Mouse (Mus musculus) stomach, embryonic 14.5 days (tissue): ENCODE measurements around the gene Pea15a. TPM values are rescaled to one million over a fixed set of nuclear protein-coding genes. Genes with fewer than 3 reads are reported as not detected.
A peak's percentile ranks its signal among the peaks of the same experiment; 100 is the strongest.

Source experiments
- ATAC-seq: fragments of 200-750 bp; cut with Nextera tagmentation; 2 replicates; pipeline ENCODE4 v1.8.0; 2017; ENCODE audit warnings: low read depth, moderate TSS enrichment; ENCODE audit not compliant: insufficient number of reproducible peaks, insufficient read depth, low FRiP score
- H3K27ac ChIP-seq: fragments of 300-500 bp; sonication (generic); 2 replicates; pipeline ENCODE4 v1.5.1; 2014; ENCODE audit warnings: mild to moderate bottlenecking, low read length, moderate library complexity, mixed read lengths
- H3K27me3 ChIP-seq: fragments of 300-500 bp; sonication (generic); 2 replicates; pipeline ENCODE4 v1.6.1; 2014; ENCODE audit warnings: low read length, control low read depth, mixed read lengths; ENCODE audit not compliant: control insufficient read depth, insufficient read depth
- H3K36me3 ChIP-seq: fragments of 300-500 bp; sonication (generic); 2 replicates; pipeline ENCODE4 v1.6.1; 2014; ENCODE audit warnings: mild to moderate bottlenecking, control low read depth, low read length, moderate library complexity, mixed read lengths; ENCODE audit not compliant: control insufficient read depth, insufficient read depth
- H3K4me1 ChIP-seq: fragments of 300-500 bp; sonication (generic); 2 replicates; pipeline ENCODE4 v1.6.1; 2014; ENCODE audit warnings: low read length, control low read depth, mixed read lengths; ENCODE audit not compliant: control insufficient read depth, insufficient read depth
- H3K4me2 ChIP-seq: fragments of 300-500 bp; sonication (generic); replicated peaks from 2 replicates; pipeline ENCODE4 v1.6.1; 2014; ENCODE audit warnings: low read depth, low read length, control low read depth
- H3K4me3 ChIP-seq: fragments of 300-500 bp; sonication (generic); 2 replicates; pipeline ENCODE4 v1.5.1; 2014; ENCODE audit warnings: low read depth, low read length, control low read depth
- H3K9ac ChIP-seq: fragments of 300-500 bp; sonication (generic); replicated peaks from 2 replicates; pipeline ENCODE4 v1.6.1; 2014; ENCODE audit warnings: low read depth, mild to moderate bottlenecking, control low read depth, low read length, moderate library complexity, mixed read lengths
- H3K9me3 ChIP-seq: fragments of 300-500 bp; sonication (generic); 2 replicates; pipeline ENCODE4 v1.6.1; 2016; ENCODE audit warnings: low read depth, low read length, control low read depth; ENCODE audit not compliant: control insufficient read depth
- WGBS: fragments of 180-500 bp; shearing (Covaris S2); extraction: QIAGEN DNeasy Blood & Tissue Kit; methylation state at CpG from one replicate; pipeline ENCODE4 v1.1.7; 2014; 5-methylcytosine and 5-hydroxymethylcytosine counted together
- polyA plus RNA-seq: library from polyadenylated mRNA; unstranded; fragments of >200 nt; fragmentation: Nextera tagmentation; extraction: Ambion mirVana; gene quantifications from 2 replicates; pipeline ENCODE4 v1.2.1, GENCODE M21; 2014

Pea15a gene
- polyA plus RNA-seq, 1 experiment from 2014 or later: 93.6 TPM

- no peaks in the 10 kb centered on the region for H3K27me3 ChIP-seq
- no peak overlapping the region for H3K27ac ChIP-seq
- no peaks in the 10 kb centered on the region for H3K36me3 ChIP-seq
- no peak overlapping the region for H3K4me3 ChIP-seq
- H3K9ac ChIP-seq: no peak overlapping the region
- no peak overlapping the region for H3K4me2 ChIP-seq
- ATAC-seq: no peak
- H3K4me1 ChIP-seq: no peaks in the 10 kb centered on the region
- WGBS: 77% methylated on average over 2 of the region's 2 CpGs
- no peaks in the 10 kb centered on the region for H3K9me3 ChIP-seq
Observed at GRCm38 (mm10) chr1:172228209-172228608, 21.6 kb upstream of the Pea15a start.

- Histone ChIP-seq H3K4me3 (no peak overlapping the region), H3K27me3 (no peaks in the 10 kb centered on the region), H3K27ac (peak overlapping the region; percentile 74; the same call in 1 of the 2 replicates), H3K9ac (no peak overlapping the region), H3K4me1 (peaks cover 34% of the 10 kb centered on the region), H3K4me2 (no peak overlapping the region), H3K9me3 (no peaks in the 10 kb centered on the region), H3K36me3 (no peaks in the 10 kb centered on the region)
- no peak for ATAC-seq
- 43% methylated on average over 11 of the region's 11 CpGs for WGBS
Observed at GRCm38 (mm10) chr1:172221297-172222063, 14.9 kb upstream of the Pea15a start.

- H3K27ac ChIP-seq: peak overlapping the region; percentile 74
- H3K36me3 ChIP-seq: no peaks in the 10 kb centered on the region
- H3K4me3 ChIP-seq: no peak overlapping the region
- no peak overlapping the region for H3K4me2 ChIP-seq
- H3K27me3 ChIP-seq: no peaks in the 10 kb centered on the region
- H3K4me1 ChIP-seq: peaks cover 34% of the 10 kb centered on the region
- no peak overlapping the region for H3K9ac ChIP-seq
- WGBS: 38% methylated on average over 10 of the region's 10 CpGs
- peak; percentile 53; the same call in 1 of the 2 replicates for ATAC-seq
- no peaks in the 10 kb centered on the region for H3K9me3 ChIP-seq
Observed at GRCm38 (mm10) chr1:172220414-172220813, 13.8 kb upstream of the Pea15a start.

GRCm38 (mm10) chr1:172219451-172220406, 13.1 kb upstream of the Pea15a start, which contains the start of gene Casq1:
Casq1 (minus strand) TSS chr1:172219868.
- Histone ChIP-seq H3K4me3 (no peak within 1 kb of the TSS), H3K27me3 (no peaks in the 10 kb centered on the region), H3K9ac (no peak within 1 kb of the TSS), H3K27ac (peak within 1 kb of the TSS; percentile 74), H3K4me2 (no peak within 1 kb of the TSS), H3K9me3 (no peaks in the 10 kb centered on the region), H3K4me1 (peaks cover 34% of the 10 kb centered on the region), H3K36me3 (no peaks in the 10 kb centered on the region)
- WGBS: 84% methylated on average over 19 of the region's 19 CpGs
- no peak for ATAC-seq

- WGBS: 57% methylated on average over 15 of the region's 15 CpGs
- H3K4me2 ChIP-seq: no peak overlapping the region
- H3K9me3 ChIP-seq: no peaks in the 10 kb centered on the region
- no peak for ATAC-seq
- H3K27me3 ChIP-seq: no peaks in the 10 kb centered on the region
- H3K4me3 ChIP-seq: no peak overlapping the region
- peaks cover 34% of the 10 kb centered on the region for H3K4me1 ChIP-seq
- no peaks in the 10 kb centered on the region for H3K36me3 ChIP-seq
- no peak overlapping the region for H3K27ac ChIP-seq
- H3K9ac ChIP-seq: no peak overlapping the region
Observed at GRCm38 (mm10) chr1:172218164-172218910, 11.7 kb upstream of the Pea15a start.

GRCm38 (mm10) chr1:172217148-172217547, 10.5 kb upstream of the Pea15a start:
- H3K4me2 ChIP-seq: peak overlapping the region; percentile 26
- 2% methylated on average over 5 of the region's 5 CpGs for WGBS
- no peaks in the 10 kb centered on the region for H3K9me3 ChIP-seq
- no peak overlapping the region for H3K9ac ChIP-seq
- H3K4me1 ChIP-seq: peaks cover 37% of the 10 kb centered on the region
- ATAC-seq: peak; percentile 59
- H3K27me3 ChIP-seq: no peaks in the 10 kb centered on the region
- no peak overlapping the region for H3K4me3 ChIP-seq
- no peaks in the 10 kb centered on the region for H3K36me3 ChIP-seq
- peak overlapping the region; percentile 83 for H3K27ac ChIP-seq

GRCm38 (mm10) chr1:172214748-172215147, 8.1 kb upstream of the Pea15a start:
- no peak for ATAC-seq
- H3K27me3 ChIP-seq: no peaks in the 10 kb centered on the region
- H3K9me3 ChIP-seq: no peaks in the 10 kb centered on the region
- no peak overlapping the region for H3K4me3 ChIP-seq
- no peak overlapping the region for H3K9ac ChIP-seq
- WGBS: 39% methylated on average over 3 of the region's 3 CpGs
- H3K4me2 ChIP-seq: no peak overlapping the region
- peaks cover 18% of the 10 kb centered on the region; the same call in 1 of the 2 replicates for H3K4me1 ChIP-seq
- no peak overlapping the region for H3K27ac ChIP-seq
- H3K36me3 ChIP-seq: no peaks in the 10 kb centered on the region; the same call in 1 of the 2 replicates

- H3K27ac ChIP-seq: no peak overlapping the region
- 72% methylated on average over 4 of the region's 4 CpGs for WGBS
- ATAC-seq: no peak
Observed at GRCm38 (mm10) chr1:172213771-172214170, 7.2 kb upstream of the Pea15a start.

More at GRCm38 (mm10) chr1:172213771-172214170, 7.2 kb upstream of the Pea15a start:
- H3K27me3 ChIP-seq: no peaks in the 10 kb centered on the region
- H3K36me3 ChIP-seq: no peaks in the 10 kb centered on the region; the same call in 1 of the 2 replicates
- H3K4me1 ChIP-seq: peaks cover 10% of the 10 kb centered on the region; the same call in 1 of the 2 replicates
- no peak overlapping the region for H3K9ac ChIP-seq
- H3K4me2 ChIP-seq: no peak overlapping the region
- no peaks in the 10 kb centered on the region for H3K9me3 ChIP-seq
- H3K4me3 ChIP-seq: no peak overlapping the region
